Mouse (Mus musculus) intestine, embryonic 16.5 days (tissue): ENCODE data around the gene Itgb1. TPM values are rescaled to one million over a fixed set of nuclear protein-coding genes. Genes with fewer than 3 reads are reported as not detected.
A peak's percentile ranks its signal among the peaks of the same experiment; 100 is the strongest.

Experiments used
- ATAC-seq: fragments of 200-750 bp; cut with Nextera tagmentation; 2 replicates; pipeline ENCODE4 v1.8.0; 2017; ENCODE audit warnings: moderate TSS enrichment, moderate library complexity
- H3K27ac ChIP-seq: fragments of 300-500 bp; sonication (generic); 2 replicates; pipeline ENCODE4 v1.5.1; 2014; ENCODE audit warnings: mild to moderate bottlenecking, low read length
- H3K27me3 ChIP-seq: fragments of 300-500 bp; sonication (generic); replicated peaks from 2 replicates; pipeline ENCODE4 v1.6.1; 2014; ENCODE audit warnings: low read length, control low read depth, mixed read lengths; ENCODE audit not compliant: control insufficient read depth, insufficient read depth
- H3K36me3 ChIP-seq: fragments of 300-500 bp; sonication (generic); 2 replicates; pipeline ENCODE4 v1.6.1; 2014; ENCODE audit warnings: low read length, control low read depth; ENCODE audit not compliant: control insufficient read depth, insufficient read depth
- H3K4me1 ChIP-seq: fragments of 300-500 bp; sonication (generic); 2 replicates; pipeline ENCODE4 v1.6.1; 2014; ENCODE audit warnings: low read length, control low read depth, mixed read lengths; ENCODE audit not compliant: control insufficient read depth, insufficient read depth
- H3K4me2 ChIP-seq: fragments of 300-500 bp; sonication (generic); 2 replicates; pipeline ENCODE4 v1.6.1; 2014; ENCODE audit warnings: low read depth, low read length, control low read depth
- H3K4me3 ChIP-seq: fragments of 300-500 bp; sonication (generic); 2 replicates; pipeline ENCODE4 v1.5.1; 2014; ENCODE audit warnings: mild to moderate bottlenecking, low read length
- H3K9ac ChIP-seq: fragments of 300-500 bp; sonication (generic); 2 replicates; pipeline ENCODE4 v1.6.1; 2014; ENCODE audit warnings: low read depth, low read length
- H3K9me3 ChIP-seq: fragments of 300-500 bp; sonication (generic); 2 replicates; pipeline ENCODE4 v1.6.1; 2016; ENCODE audit warnings: low read length, control low read depth; ENCODE audit not compliant: control insufficient read depth
- WGBS: fragments of 180-500 bp; shearing (Covaris S2); extraction: QIAGEN DNeasy Blood & Tissue Kit; methylation state at CpG from one replicate; pipeline ENCODE4 v1.1.7; 2014; 5-methylcytosine and 5-hydroxymethylcytosine counted together
- polyA plus RNA-seq: library from polyadenylated mRNA; unstranded; fragments of >200 nt; fragmentation: Nextera tagmentation; extraction: Ambion mirVana; gene quantifications from 2 replicates; pipeline ENCODE4 v1.2.1, GENCODE M21; 2015

The Itgb1 gene
- polyA plus RNA-seq, 1 experiment from 2014 or later = 219 TPM

DNA sequence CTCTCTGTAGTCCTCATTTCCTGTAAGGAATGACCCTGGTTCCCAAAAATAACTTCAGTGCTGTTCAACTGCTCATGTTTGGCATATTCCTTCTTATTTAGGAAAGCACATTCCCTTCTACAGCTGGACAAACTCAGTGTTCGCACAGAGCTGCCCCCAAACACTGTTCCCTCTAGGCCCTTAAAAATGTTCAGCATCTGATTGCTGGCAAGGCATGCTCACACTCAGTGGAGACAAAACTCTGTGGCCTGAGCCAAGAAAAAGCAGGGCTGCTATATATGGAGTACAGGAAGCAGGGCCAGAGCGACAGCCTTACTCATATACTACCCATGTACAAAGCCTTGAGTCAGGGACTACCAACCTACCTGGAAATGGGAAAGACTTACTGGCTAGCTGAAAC is 5.5 kb upstream of the Itgb1 start:
- Histone ChIP-seq H3K36me3 (no peaks in the 10 kb centered on the region), H3K27ac (peak overlapping the region; percentile 87), H3K9ac (no peak overlapping the region), H3K4me3 (no peak overlapping the region), H3K4me2 (no peak overlapping the region), H3K9me3 (no peaks in the 10 kb centered on the region), H3K4me1 (0 out of 2 replicates have a peak, but pooled peaks cover 5% of the 10 kb centered on the region), H3K27me3 (no peaks in the 10 kb centered on the region)
- 44% methylated on average over 2 of the region's 2 CpGs for WGBS
- ATAC-seq = peak; percentile 75

GRCm38 (mm10) chr8:128680548-128681325 is 4.7 kb upstream of the Itgb1 start:
- Histone ChIP-seq H3K4me3 (no peak overlapping the region), H3K27ac (peak overlapping the region; percentile 87), H3K9ac (no peak overlapping the region), H3K9me3 (no peaks in the 10 kb centered on the region), H3K36me3 (no peaks in the 10 kb centered on the region), H3K27me3 (no peaks in the 10 kb centered on the region), H3K4me1 (0 out of 2 replicates have a peak, but pooled peaks cover 5% of the 10 kb centered on the region), H3K4me2 (no peak overlapping the region)
- ATAC-seq = no peak
- 91% methylated on average over 2 of the region's 2 CpGs for WGBS

GRCm38 (mm10) chr8:128681970-128682369 is 3.5 kb upstream of the Itgb1 start:
- Histone ChIP-seq H3K4me2 (no peak overlapping the region), H3K4me1 (0 out of 2 replicates have a peak, but pooled peaks cover 5% of the 10 kb centered on the region), H3K36me3 (no peaks in the 10 kb centered on the region), H3K27ac (no peak overlapping the region), H3K4me3 (no peak overlapping the region), H3K9me3 (no peaks in the 10 kb centered on the region), H3K27me3 (no peaks in the 10 kb centered on the region), H3K9ac (no peak overlapping the region)
- WGBS = 76% methylated on average over 3 of the region's 3 CpGs
- no peak for ATAC-seq

DNA sequence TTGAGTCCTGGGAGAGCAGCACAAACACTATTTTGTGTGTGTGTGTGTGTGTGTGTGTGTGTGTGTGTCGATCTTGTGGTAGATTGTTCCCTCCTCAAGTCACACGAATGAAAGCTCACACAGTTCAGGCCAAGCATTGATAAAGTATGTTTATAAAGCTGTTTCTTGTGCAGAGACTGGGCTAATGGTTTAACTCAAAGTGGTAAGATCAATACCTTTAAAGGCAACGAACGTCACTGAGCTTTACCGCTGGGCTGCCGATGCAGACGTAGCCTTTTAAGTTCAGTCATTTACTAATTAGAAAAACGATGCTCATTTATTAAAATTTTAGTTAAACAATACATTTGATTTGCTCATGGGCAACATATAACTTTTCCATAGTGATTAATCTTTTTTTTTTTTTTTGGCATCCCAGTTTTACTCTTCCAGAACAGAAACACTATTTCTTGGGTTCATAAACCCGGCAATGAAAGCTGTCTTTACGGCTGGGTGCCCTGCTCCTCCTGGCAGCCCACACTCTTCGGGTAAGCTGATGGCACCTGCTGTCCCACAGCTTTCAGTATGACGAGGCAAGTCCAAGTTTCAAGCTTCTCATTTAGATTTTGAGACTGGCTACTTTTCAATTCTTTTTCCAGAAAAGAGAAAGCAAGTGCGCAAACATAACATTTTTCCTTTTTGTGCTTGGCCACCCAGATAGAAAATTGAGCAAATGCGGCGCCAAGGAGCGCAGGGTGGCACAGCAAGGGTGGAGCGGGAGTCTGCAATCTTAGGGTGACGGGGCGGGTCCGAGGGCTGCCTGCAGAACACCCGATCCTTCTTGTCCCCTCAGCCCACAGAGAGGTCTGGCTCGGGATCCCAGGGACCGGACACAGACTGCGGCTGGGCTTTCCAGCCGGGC is 596 bp upstream of the Itgb1 start:
- Histone ChIP-seq H3K9me3 (no peaks in the 10 kb centered on the region), H3K27ac (peak overlapping the region; percentile 99), H3K36me3 (no peaks in the 10 kb centered on the region; the same call in 1 of the 2 replicates), H3K4me2 (peak overlapping the region; percentile 82), H3K4me3 (peak overlapping the region; percentile 89), H3K4me1 (peaks cover 11% of the 10 kb centered on the region), H3K27me3 (no peaks in the 10 kb centered on the region), H3K9ac (peak overlapping the region; percentile 99)
- ATAC-seq = peak; percentile 83
- WGBS = 4% methylated on average over 25 of the region's 25 CpGs

DNA sequence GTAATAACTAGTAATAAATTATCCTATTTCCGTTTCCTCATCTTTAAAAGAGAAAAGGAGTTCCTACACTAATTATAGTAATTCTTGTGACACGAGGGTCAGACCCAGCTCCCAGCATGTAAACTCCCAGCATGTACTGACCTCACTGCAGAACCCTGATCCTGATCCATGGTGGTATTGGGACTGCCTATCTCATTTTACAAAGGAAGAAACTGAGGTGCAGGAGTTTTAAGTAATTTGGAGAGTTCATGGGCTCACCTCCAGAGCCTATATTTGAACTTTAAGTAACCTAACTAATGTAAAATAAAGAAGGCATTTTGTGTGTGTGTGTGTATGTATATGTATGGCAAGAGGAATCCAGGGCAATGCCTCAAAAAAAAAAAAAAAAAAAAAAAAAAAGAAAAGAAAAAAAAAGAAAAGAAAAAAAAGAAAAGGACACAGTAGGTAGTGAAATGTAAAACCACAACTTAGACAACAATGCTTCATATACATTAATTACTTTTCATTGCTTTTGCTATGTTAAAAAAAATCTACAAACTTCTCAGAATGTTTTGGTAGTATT is 1.1 kb downstream of the Itgb1 start:
- peak overlapping the region; percentile 99 for H3K27ac ChIP-seq
- WGBS = 0% methylated on average over 2 of the region's 2 CpGs
- no peaks in the 10 kb centered on the region for H3K27me3 ChIP-seq
- H3K4me2 ChIP-seq = peak overlapping the region; percentile 58
- peak overlapping the region; percentile 99 for H3K9ac ChIP-seq
- H3K36me3 ChIP-seq = no peaks in the 10 kb centered on the region; the same call in 1 of the 2 replicates
- H3K4me1 ChIP-seq = peaks cover 15% of the 10 kb centered on the region
- H3K4me3 ChIP-seq = peak overlapping the region; percentile 89
- H3K9me3 ChIP-seq = no peaks in the 10 kb centered on the region
- 0 out of 2 replicates have a peak, but pooled peaks have one; percentile 12 for ATAC-seq

GRCm38 (mm10) chr8:128688679-128689078 is 3.2 kb downstream of the Itgb1 start:
- Histone ChIP-seq H3K27me3 (no peaks in the 10 kb centered on the region), H3K36me3 (no peaks in the 10 kb centered on the region; the same call in 1 of the 2 replicates), H3K9ac (no peak overlapping the region), H3K4me3 (no peak overlapping the region), H3K4me1 (peaks cover 18% of the 10 kb centered on the region), H3K9me3 (no peaks in the 10 kb centered on the region), H3K27ac (no peak overlapping the region), H3K4me2 (no peak overlapping the region)
- 56% methylated on average over 3 of the region's 3 CpGs for WGBS
- ATAC-seq = no peak

GRCm38 (mm10) chr8:128690056-128690455 is 4.6 kb downstream of the Itgb1 start:
- no peaks in the 10 kb centered on the region; the same call in 1 of the 2 replicates for H3K36me3 ChIP-seq
- H3K4me1 ChIP-seq = peaks cover 24% of the 10 kb centered on the region
- H3K9ac ChIP-seq = no peak overlapping the region
- H3K9me3 ChIP-seq = no peaks in the 10 kb centered on the region
- no peaks in the 10 kb centered on the region for H3K27me3 ChIP-seq
- no peak for ATAC-seq
- H3K4me2 ChIP-seq = no peak overlapping the region
- H3K27ac ChIP-seq = no peak overlapping the region
- WGBS = 69% methylated on average over 1 of the region's 1 CpGs
- H3K4me3 ChIP-seq = no peak overlapping the region

- no peaks in the 10 kb centered on the region for H3K9me3 ChIP-seq
These were observed 11.4 kb downstream of the Itgb1 start for GRCm38 (mm10) chr8:128696701-128697397.

More at GRCm38 (mm10) chr8:128696701-128697397, 11.4 kb downstream of the Itgb1 start:
- no peak overlapping the region for H3K4me3 ChIP-seq
- no peaks in the 10 kb centered on the region for H3K36me3 ChIP-seq
- peaks cover 19% of the 10 kb centered on the region for H3K4me1 ChIP-seq
- no peaks in the 10 kb centered on the region for H3K27me3 ChIP-seq
- no peak overlapping the region for H3K4me2 ChIP-seq
- 95% methylated on average over 1 of the region's 1 CpGs for WGBS
- no peak for ATAC-seq
- H3K27ac ChIP-seq = no peak overlapping the region
- H3K9ac ChIP-seq = no peak overlapping the region
